Mouse (Mus musculus) CH12.LX (cell line): ENCODE measurements around the gene Rptn. TPM values are rescaled to one million over a fixed set of nuclear protein-coding genes. Genes with fewer than 3 reads are reported as not detected.

ENCODE experiments used
- DNase-seq: peaks from one replicate; pipeline ENCODE4 v3.0.0-alpha.2; 2013; ENCODE audit errors: extremely low read depth
- H3K27ac ChIP-seq: 2 replicates; pipeline ENCODE4 v1.5.1; 2012; ENCODE audit warnings: low read depth, mild to moderate bottlenecking, control low read depth, moderate library complexity; ENCODE audit not compliant: insufficient read depth
- H3K27me3 ChIP-seq: replicated peaks from 2 replicates; pipeline ENCODE3; 2012; ENCODE audit warnings: inconsistent platforms
- H3K36me3 ChIP-seq, 2 experiments: replicated peaks in 1 of 2; 2 replicates each; pipeline versions ENCODE3 to v1.6.1; 2012; ENCODE audit warnings: inconsistent platforms in 1 of 2, low read length in 1 of 2, mild to moderate bottlenecking in 1 of 2, mixed read lengths in 1 of 2, moderate library complexity in 1 of 2; ENCODE audit not compliant: control insufficient read depth in 1 of 2, insufficient read depth in 1 of 2
- H3K4me1 ChIP-seq, 2 experiments: 2 replicates each; pipeline ENCODE4 v1.6.1; 2012; ENCODE audit warnings: inconsistent platforms in 1 of 2, moderate library complexity in 1 of 2; ENCODE audit not compliant: insufficient read depth in 2 of 2, control insufficient read depth in 1 of 2
- H3K4me2 ChIP-seq: 2 replicates; pipeline ENCODE4 v1.6.1; 2012; ENCODE audit warnings: low read depth, mild to moderate bottlenecking, control low read depth; ENCODE audit not compliant: poor library complexity, insufficient read depth, severe bottlenecking
- H3K4me3 ChIP-seq, 3 experiments: fragments of 150-350 bp in 1 of 3; sonication (generic) in 1 of 3; replicated peaks in 1 of 3; 2 replicates each; pipeline versions ENCODE3 to v1.5.1; 2011 to 2012; ENCODE audit warnings: low read depth in 2 of 3, low read length in 2 of 3, mild to moderate bottlenecking in 2 of 3, moderate library complexity in 2 of 3, control low read depth in 1 of 3, improper control_type of control experiment in 1 of 3, inconsistent platforms in 1 of 3, mixed read lengths in 1 of 3; ENCODE audit not compliant: poor library complexity in 1 of 3
- H3K79me2 ChIP-seq: replicated peaks from 2 replicates; pipeline ENCODE4 v1.6.1; 2012; ENCODE audit warnings: mild to moderate bottlenecking, moderate library complexity; ENCODE audit not compliant: control insufficient read depth, poor library complexity, insufficient read depth, severe bottlenecking; ENCODE audit errors: extremely low read depth
- H3K9ac ChIP-seq: 2 replicates; pipeline ENCODE4 v1.6.1; 2012; ENCODE audit warnings: low read depth, mild to moderate bottlenecking, control low read depth, moderate library complexity; ENCODE audit not compliant: insufficient read depth
- H3K9me3 ChIP-seq: replicated peaks from 2 replicates; pipeline ENCODE3; 2012; ENCODE audit warnings: low read length, inconsistent platforms, mixed read lengths
- BHLHE40 ChIP-seq: IDR thresholded peaks from 2 replicates; pipeline ENCODE4 v1.6.1; 2011; ENCODE audit warnings: mild to moderate bottlenecking, low read depth, low read length, improper control_type of control experiment
- CHD1 ChIP-seq: IDR thresholded peaks from 2 replicates; pipeline ENCODE4 v1.6.1; 2012; ENCODE audit warnings: low read depth, low read length, improper control_type of control experiment, inconsistent platforms
- CHD2 ChIP-seq: IDR thresholded peaks from 2 replicates; pipeline ENCODE4 v1.6.1; 2011; ENCODE audit warnings: low read length, improper control_type of control experiment
- CTCF ChIP-seq, 2 experiments: IDR thresholded peaks in 1 of 2; conservative IDR thresholded peaks in 1 of 2; 2 replicates each; pipeline ENCODE4 v1.5.1; 2011 to 2012; ENCODE audit warnings: low read depth in 2 of 2, low read length in 2 of 2, improper control_type of control experiment in 1 of 2, inconsistent platforms in 1 of 2, mild to moderate bottlenecking in 1 of 2, moderate library complexity in 1 of 2
- E2F4 ChIP-seq: IDR thresholded peaks from 2 replicates; pipeline ENCODE4 v1.6.1; 2011; ENCODE audit warnings: low read depth, low read length, improper control_type of control experiment; ENCODE audit not compliant: insufficient replicate concordance
- ELF1 ChIP-seq: IDR thresholded peaks from 2 replicates; pipeline ENCODE4 v1.6.1; 2014; ENCODE audit warnings: low read depth, mild to moderate bottlenecking, inconsistent platforms, low read length, improper control_type of control experiment
- ETS1 ChIP-seq: conservative IDR thresholded peaks from 2 replicates; pipeline ENCODE4 v1.6.1; 2012; ENCODE audit warnings: low read depth, mild to moderate bottlenecking, inconsistent platforms, low read length, improper control_type of control experiment, moderate library complexity
- HCFC1 ChIP-seq: IDR thresholded peaks from 2 replicates; pipeline ENCODE4 v1.6.1; 2012; ENCODE audit warnings: low read depth, mild to moderate bottlenecking, inconsistent platforms, low read length, improper control_type of control experiment
- JUN ChIP-seq: IDR thresholded peaks from 2 replicates; pipeline ENCODE4 v1.6.1; 2011; ENCODE audit warnings: low read depth, mild to moderate bottlenecking, low read length, improper control_type of control experiment, moderate library complexity; ENCODE audit not compliant: insufficient read depth
- JUND ChIP-seq: conservative IDR thresholded peaks from 2 replicates; pipeline ENCODE4 v1.6.1; 2011; ENCODE audit warnings: low read depth, low read length, improper control_type of control experiment
- KAT2A ChIP-seq: IDR thresholded peaks from 2 replicates; pipeline ENCODE4 v1.6.1; 2012; ENCODE audit warnings: low read length, improper control_type of control experiment, inconsistent platforms; ENCODE audit not compliant: insufficient replicate concordance
- MAFK ChIP-seq: IDR thresholded peaks from 2 replicates; pipeline ENCODE4 v1.6.1; 2011; ENCODE audit warnings: low read length, improper control_type of control experiment; ENCODE audit not compliant: insufficient replicate concordance
- MAX ChIP-seq: IDR thresholded peaks from 2 replicates; pipeline ENCODE4 v1.6.1; 2011; ENCODE audit warnings: low read length, improper control_type of control experiment
- MAZ ChIP-seq: IDR thresholded peaks from 2 replicates; pipeline ENCODE4 v1.6.1; 2012; ENCODE audit warnings: low read depth, mild to moderate bottlenecking, inconsistent platforms, low read length, improper control_type of control experiment, moderate library complexity
- MEF2A ChIP-seq: IDR thresholded peaks from 2 replicates; pipeline ENCODE4 v1.6.1; 2014; ENCODE audit warnings: low read depth, mild to moderate bottlenecking, inconsistent platforms, low read length, improper control_type of control experiment, borderline replicate concordance
- MXI1 ChIP-seq: IDR thresholded peaks from 2 replicates; pipeline ENCODE4 v1.6.1; 2011; ENCODE audit warnings: mild to moderate bottlenecking, low read depth, low read length, improper control_type of control experiment
- MYC ChIP-seq: IDR thresholded peaks from 2 replicates; pipeline ENCODE4 v1.6.1; 2011; ENCODE audit warnings: low read depth, mild to moderate bottlenecking, improper control_type of control experiment, low read length
- NELFE ChIP-seq: IDR thresholded peaks from 2 replicates; pipeline ENCODE4 v1.6.1; 2011; ENCODE audit warnings: low read depth, low read length, improper control_type of control experiment
- NRF1 ChIP-seq: IDR thresholded peaks from 2 replicates; pipeline ENCODE4 v1.6.1; 2014; ENCODE audit warnings: low read depth, mild to moderate bottlenecking, inconsistent platforms, low read length, improper control_type of control experiment, moderate library complexity
- POLR2A ChIP-seq: IDR thresholded peaks from 2 replicates; pipeline ENCODE4 v1.6.1; 2011; ENCODE audit warnings: low read depth, mild to moderate bottlenecking, improper control_type of control experiment, low read length
- POLR2AphosphoS2 ChIP-seq: IDR thresholded peaks from 2 replicates; pipeline ENCODE4 v1.6.1; 2011; ENCODE audit warnings: low read depth, low read length, improper control_type of control experiment
- RAD21 ChIP-seq: IDR thresholded peaks from 2 replicates; pipeline ENCODE4 v1.6.1; 2011; ENCODE audit warnings: low read depth, mild to moderate bottlenecking, low read length, improper control_type of control experiment, moderate library complexity
- RCOR1 ChIP-seq: conservative IDR thresholded peaks from 2 replicates; pipeline ENCODE4 v1.6.1; 2012; ENCODE audit warnings: low read depth, mild to moderate bottlenecking, inconsistent platforms, low read length, improper control_type of control experiment
- SMC3 ChIP-seq: IDR thresholded peaks from 2 replicates; pipeline ENCODE4 v1.6.1; 2011; ENCODE audit warnings: low read depth, low read length, improper control_type of control experiment
- TBP ChIP-seq: conservative IDR thresholded peaks from 2 replicates; pipeline ENCODE4 v1.6.1; 2011; ENCODE audit warnings: low read depth, low read length, improper control_type of control experiment
- TCF12 ChIP-seq: IDR thresholded peaks from 2 replicates; pipeline ENCODE4 v1.6.1; 2014; ENCODE audit warnings: low read depth, mild to moderate bottlenecking, inconsistent platforms, low read length, improper control_type of control experiment
- UBTF ChIP-seq: IDR thresholded peaks from 2 replicates; pipeline ENCODE4 v1.6.1; 2012; ENCODE audit warnings: low read depth, mild to moderate bottlenecking, inconsistent platforms, low read length, improper control_type of control experiment, moderate library complexity
- USF1 ChIP-seq: IDR thresholded peaks from 2 replicates; pipeline ENCODE4 v1.6.1; 2014; ENCODE audit warnings: low read depth, mild to moderate bottlenecking, inconsistent platforms, low read length, improper control_type of control experiment
- ZKSCAN1 ChIP-seq: IDR thresholded peaks from 2 replicates; pipeline ENCODE4 v1.6.1; 2012; ENCODE audit warnings: low read depth, inconsistent platforms, low read length, improper control_type of control experiment, borderline replicate concordance
- ZMIZ1 ChIP-seq: IDR thresholded peaks from 2 replicates; pipeline ENCODE4 v1.6.1; 2012; ENCODE audit warnings: low read depth, mild to moderate bottlenecking, inconsistent platforms, low read length, improper control_type of control experiment
- dilution Hi-C: fragments of 300-500 bp; cut with MboI; formaldehyde crosslinking; loops from 2 replicates; pipeline ENCODE4 v1.14.3; 2020; ENCODE audit warnings: low sequenced_read_pairs; ENCODE audit not compliant: extremely low pct_unique_long_range_greater_than_20kb, extremely low pct_ligation_motif_present
- in situ Hi-C: fragments of 300-500 bp; cut with MboI; formaldehyde crosslinking; loops from 3 replicates; pipeline ENCODE4 v1.14.3; 2019; ENCODE audit warnings: low sequenced_read_pairs, low pct_ligation_motif_present, low pct_unique_long_range_greater_than_20kb, mixed read lengths
- polyA plus RNA-seq: library from polyadenylated mRNA; unstranded; fragments of >175 nt; gene quantifications from 2 replicates; pipeline ENCODE4 v1.2.1, GENCODE M21; 2012; ENCODE audit warnings: low read depth; ENCODE audit not compliant: insufficient read length
- total RNA-seq, 2 experiments: library from RNA; depleted of rRNA; stranded (reverse); fragments of 300-350 nt in 1 of 2; fragments of >200 nt in 1 of 2; gene quantifications; 2 replicates each; pipeline ENCODE4 v1.2.3; 2012 to 2014

The Rptn gene
- total and polyA plus RNA-seq, 3 experiments = not detected

- peak; percentile 62 for DNase-seq
- dilution Hi-C loops (no loop called here), in situ Hi-C loops (loop anchor here (10.0 kb wide), 2 partner anchors 135 to 245 kb away; no protein-coding TSS in a partner anchor)
- H3K4me2 ChIP-seq = no peak overlapping the region
- no peaks in the 10 kb centered on the region for H3K79me2 ChIP-seq
- H3K4me1 ChIP-seq = peaks cover 2 to 9% of the 10 kb centered on the region in 2 experiments; a peak in 3 of 4 replicates
- H3K4me3 ChIP-seq = no peak overlapping the region
- H3K27me3 ChIP-seq = no peaks in the 10 kb centered on the region
- TF ChIP-seq ELF1 (peak; percentile 14; the same call in 1 of the 2 replicates), MEF2A (no peak), CTCF (conservative IDR thresholded peaks at IDR 0.05 in 1 of 2, IDR thresholded peaks at IDR 0.05 in 1 of 2; ENCODE audit: low read depth in 2 of 2, low read length in 2 of 2) (peak; percentile 84 to 89), NELFE (peak; percentile 22; the same call in 1 of the 2 replicates), CHD1 (no peak), RAD21 (peak; percentile 52), SMC3 (peak; percentile 89)
- no peaks in the 10 kb centered on the region for H3K36me3 ChIP-seq
- H3K27ac ChIP-seq = no peak overlapping the region
- H3K9me3 ChIP-seq = no peaks in the 10 kb centered on the region
- H3K9ac ChIP-seq = no peak overlapping the region
These were observed 33.5 kb upstream of the Rptn start for GRCm38 (mm10) chr3:93360045-93360444.

GRCm38 (mm10) chr3:93361933-93362574 is 31.4 kb upstream of the Rptn start:
- H3K4me1 ChIP-seq = peaks cover 2 to 9% of the 10 kb centered on the region in 2 experiments; a peak in 3 of 4 replicates
- peak overlapping the region; percentile 59 for H3K4me2 ChIP-seq
- no peak overlapping the region for H3K27ac ChIP-seq
- H3K79me2 ChIP-seq = no peaks in the 10 kb centered on the region
- H3K27me3 ChIP-seq = no peaks in the 10 kb centered on the region
- DNase-seq = peak; percentile 79
- 0 out of 2 replicates have a peak overlapping the region, but pooled peaks have one; percentile 24 for H3K9ac ChIP-seq
- no peaks in the 10 kb centered on the region for H3K36me3 ChIP-seq
- dilution Hi-C loops = no loop called here
- no peaks in the 10 kb centered on the region for H3K9me3 ChIP-seq
- in situ Hi-C loops = loop anchor here (10.0 kb wide), 2 partner anchors 133 to 243 kb away; no protein-coding TSS in a partner anchor
- no peak overlapping the region for H3K4me3 ChIP-seq
- TF ChIP-seq JUN = no peak
- TF ChIP-seq POLR2AphosphoS2 = no peak
- no peak for TF ChIP-seq UBTF
- no peak for TF ChIP-seq MAX
- TF ChIP-seq ETS1 = no peak
- TF ChIP-seq RCOR1 = no peak
- no peak for TF ChIP-seq TBP
- no peak for TF ChIP-seq MAZ
- no peak for TF ChIP-seq MXI1
- TF ChIP-seq TCF12 = 0 out of 2 replicates have a peak, but pooled peaks have one; percentile 21
- no peak for TF ChIP-seq E2F4
- peak; percentile 95 for TF ChIP-seq SMC3
- peak; percentile 31; the same call in 1 of the 2 replicates for TF ChIP-seq MYC
- TF ChIP-seq ELF1 = no peak
- TF ChIP-seq CHD2 = no peak
- no peak for TF ChIP-seq ZKSCAN1
- no peak for TF ChIP-seq ZMIZ1
- TF ChIP-seq MAFK = no peak
- no peak for TF ChIP-seq POLR2A
- TF ChIP-seq MEF2A = peak; percentile 29; the same call in 1 of the 2 replicates
- peak; percentile 36; the same call in 1 of the 2 replicates for TF ChIP-seq JUND
- peak; percentile 100 for TF ChIP-seq RAD21
- no peak for TF ChIP-seq USF1
- TF ChIP-seq HCFC1 = no peak
- TF ChIP-seq NELFE = no peak; the same call in 1 of the 2 replicates
- no peak for TF ChIP-seq KAT2A
- TF ChIP-seq CTCF (conservative IDR thresholded peaks at IDR 0.05 in 1 of 2, IDR thresholded peaks at IDR 0.05 in 1 of 2; ENCODE audit: low read depth in 2 of 2, low read length in 2 of 2) = peak; percentile 68 to 97
- TF ChIP-seq BHLHE40 = no peak
- TF ChIP-seq NRF1 = no peak
